Mouse (Mus musculus) telencephalon, adult 2 months (tissue): ENCODE measurements around the gene Vsig8.

Source experiments
- DNase-seq: peaks from one replicate; pipeline ENCODE4 v3.0.0-alpha.2; 2011; ENCODE audit warnings: low read depth, low spot score

Gene Vsig8

GRCm38 (mm10) chr1:172555638-172556037, at the start of gene Vsig8:
Gene Vsig8, plus strand, starts transcription at chr1:172555938.
- no peak for DNase-seq

GRCm38 (mm10) chr1:172507001-172507400, 48.7 kb upstream of the Vsig8 start:
- DNase-seq, result no peak

GRCm38 (mm10) chr1:172507701-172508100, 48.0 kb upstream of the Vsig8 start:
- no peak for DNase-seq

- no peak for DNase-seq
Measured at GRCm38 (mm10) chr1:172508172-172508571, 47.6 kb upstream of the Vsig8 start.

GRCm38 (mm10) chr1:172509235-172509634, 46.5 kb upstream of the Vsig8 start:
- DNase-seq, result no peak

GRCm38 (mm10) chr1:172509983-172510382, 45.8 kb upstream of the Vsig8 start:
- DNase-seq, result no peak

- no peak for DNase-seq
Measured at GRCm38 (mm10) chr1:172510421-172510972, 45.2 kb upstream of the Vsig8 start.

- DNase-seq, result no peak
Measured at GRCm38 (mm10) chr1:172512962-172513361, 42.8 kb upstream of the Vsig8 start.

- DNase-seq, result no peak
Measured at GRCm38 (mm10) chr1:172513525-172514212, 42.1 kb upstream of the Vsig8 start.

GRCm38 (mm10) chr1:172514213-172514529, 41.6 kb upstream of the Vsig8 start:
- no peak for DNase-seq

- no peak for DNase-seq
Measured at GRCm38 (mm10) chr1:172514551-172515268, 41.0 kb upstream of the Vsig8 start.

- no peak for DNase-seq
Measured at GRCm38 (mm10) chr1:172515396-172515795, 40.3 kb upstream of the Vsig8 start.

- DNase-seq, result no peak
Measured at GRCm38 (mm10) chr1:172518013-172518412, 37.7 kb upstream of the Vsig8 start.

GRCm38 (mm10) chr1:172519644-172520043, 36.1 kb upstream of the Vsig8 start:
- no peak for DNase-seq

GRCm38 (mm10) chr1:172520576-172521440, 34.9 kb upstream of the Vsig8 start, which contains the start of gene Cfap45:
Gene Cfap45, plus strand, starts transcription at chr1:172520801.
- DNase-seq, result peak; percentile 77

- no peak for DNase-seq
Measured at GRCm38 (mm10) chr1:172522524-172522923, 33.2 kb upstream of the Vsig8 start.

- DNase-seq, result no peak
Measured at GRCm38 (mm10) chr1:172523699-172524101, 32.0 kb upstream of the Vsig8 start.

GRCm38 (mm10) chr1:172525027-172525764, 30.5 kb upstream of the Vsig8 start:
- peak; percentile 41 for DNase-seq

- no peak for DNase-seq
Measured at GRCm38 (mm10) chr1:172525971-172526370, 29.8 kb upstream of the Vsig8 start.

GRCm38 (mm10) chr1:172526380-172527081, 29.2 kb upstream of the Vsig8 start:
- DNase-seq, result no peak

GRCm38 (mm10) chr1:172527431-172527830, 28.3 kb upstream of the Vsig8 start:
- DNase-seq, result no peak
